Mouse (Mus musculus) MEL (cell line): ENCODE measurements around the gene Tmem256. TPM values are rescaled to one million over a fixed set of nuclear protein-coding genes. Genes with fewer than 3 reads are reported as not detected.

Experiments used
- DNase-seq: peaks from one replicate; pipeline ENCODE4 v3.0.0; 2011; ENCODE audit warnings: low read depth, low spot score
- H3K27ac ChIP-seq: 2 replicates; pipeline ENCODE4 v1.5.1; 2012; ENCODE audit warnings: low read depth, mild to moderate bottlenecking, control low read depth, low read length, moderate library complexity; ENCODE audit not compliant: control insufficient read depth
- H3K27me3 ChIP-seq, 2 experiments: fragments of 150-350 bp in 1 of 2; sonication (generic) in 1 of 2; 2 replicates each; pipeline ENCODE4 v1.6.1; 2012; ENCODE audit warnings: low read length in 2 of 2, mild to moderate bottlenecking in 2 of 2, improper control_type of control experiment in 1 of 2, moderate library complexity in 1 of 2; ENCODE audit not compliant: insufficient read depth in 2 of 2, control insufficient read depth in 1 of 2
- H3K36me3 ChIP-seq, 2 experiments: 2 replicates each; pipeline ENCODE4 v1.6.1; 2012 to 2014; ENCODE audit warnings: low read length in 2 of 2, improper control_type of control experiment in 1 of 2, inconsistent platforms in 1 of 2, mild to moderate bottlenecking in 1 of 2; ENCODE audit not compliant: insufficient read depth in 2 of 2, control insufficient read depth in 1 of 2
- H3K4me1 ChIP-seq, 2 experiments: fragments of 150-350 bp in 1 of 2; sonication (generic) in 1 of 2; 2 replicates each; pipeline ENCODE4 v1.6.1; 2012; ENCODE audit warnings: low read length in 2 of 2, improper control_type of control experiment in 1 of 2, mild to moderate bottlenecking in 1 of 2; ENCODE audit not compliant: insufficient read depth in 2 of 2, control insufficient read depth in 1 of 2
- H3K4me3 ChIP-seq, 2 experiments: fragments of 150-350 bp in 1 of 2; sonication (generic) in 1 of 2; 2 replicates each; pipeline ENCODE4 v1.5.1; 2012; ENCODE audit warnings: low read depth in 2 of 2, low read length in 2 of 2, mild to moderate bottlenecking in 2 of 2, moderate library complexity in 2 of 2, control low read depth in 1 of 2, improper control_type of control experiment in 1 of 2; ENCODE audit not compliant: control insufficient read depth in 1 of 2, insufficient read depth in 1 of 2
- H3K79me2 ChIP-seq: 2 replicates; pipeline ENCODE4 v1.6.1; 2012; ENCODE audit warnings: mild to moderate bottlenecking, low read length, moderate library complexity; ENCODE audit not compliant: control insufficient read depth, poor library complexity, insufficient read depth
- H3K9ac ChIP-seq: 2 replicates; pipeline ENCODE4 v1.6.1; 2012; ENCODE audit warnings: low read depth, mild to moderate bottlenecking, control low read depth, low read length, moderate library complexity; ENCODE audit not compliant: control insufficient read depth, poor library complexity, severe bottlenecking
- H3K9me3 ChIP-seq: fragments of 150-350 bp; sonication (generic); replicated peaks from 2 replicates; pipeline ENCODE4 v1.6.1; 2012; ENCODE audit warnings: mild to moderate bottlenecking, low read length, improper control_type of control experiment, moderate library complexity; ENCODE audit not compliant: insufficient read depth
- BHLHE40 ChIP-seq: IDR thresholded peaks from 2 replicates; pipeline ENCODE4 v1.6.1; 2012; ENCODE audit warnings: low read depth, mild to moderate bottlenecking, inconsistent platforms, low read length, improper control_type of control experiment, borderline replicate concordance
- CHD1 ChIP-seq: IDR thresholded peaks from 2 replicates; pipeline ENCODE4 v1.6.1; 2012; ENCODE audit warnings: low read depth, mild to moderate bottlenecking, inconsistent platforms, low read length, improper control_type of control experiment
- CHD2 ChIP-seq: IDR thresholded peaks from 2 replicates; pipeline ENCODE4 v1.6.1; 2011; ENCODE audit warnings: low read length, improper control_type of control experiment
- CTCF ChIP-seq, 3 experiments: IDR thresholded peaks in 2 of 3; conservative IDR thresholded peaks in 1 of 3; 2 replicates each; pipeline ENCODE4 v1.5.1; 2011 to 2012; ENCODE audit warnings: low read length in 3 of 3, low read depth in 2 of 3, mild to moderate bottlenecking in 2 of 3, improper control_type of control experiment in 1 of 3, inconsistent platforms in 1 of 3, mixed read lengths in 1 of 3, moderate library complexity in 1 of 3; ENCODE audit not compliant: control insufficient read depth in 1 of 3, insufficient read depth in 1 of 3, poor library complexity in 1 of 3, severe bottlenecking in 1 of 3
- E2F4 ChIP-seq: IDR thresholded peaks from 2 replicates; pipeline ENCODE4 v1.6.1; 2011; ENCODE audit warnings: low read depth, low read length, improper control_type of control experiment, borderline replicate concordance
- ELF1 ChIP-seq: IDR thresholded peaks from 2 replicates; pipeline ENCODE4 v1.6.1; 2014; ENCODE audit warnings: low read depth, mild to moderate bottlenecking, inconsistent platforms, low read length, improper control_type of control experiment, moderate library complexity
- EP300 ChIP-seq, 2 experiments: IDR thresholded peaks; 2 replicates each; pipeline ENCODE4 v1.6.1; 2011; ENCODE audit warnings: improper control_type of control experiment in 2 of 2, low read length in 2 of 2, low read depth in 1 of 2, mild to moderate bottlenecking in 1 of 2
- ETS1 ChIP-seq: IDR thresholded peaks from 2 replicates; pipeline ENCODE4 v1.6.1; 2012; ENCODE audit warnings: low read depth, mild to moderate bottlenecking, inconsistent platforms, low read length, improper control_type of control experiment, moderate library complexity
- GABPA ChIP-seq: IDR thresholded peaks from 2 replicates; pipeline ENCODE4 v1.6.1; 2012; ENCODE audit warnings: low read depth, mild to moderate bottlenecking, inconsistent platforms, low read length, improper control_type of control experiment, moderate library complexity
- GATA1 ChIP-seq: IDR thresholded peaks from 2 replicates; pipeline ENCODE4 v1.6.1; 2011; ENCODE audit warnings: low read depth, low read length, improper control_type of control experiment
- JUND ChIP-seq: IDR thresholded peaks from 2 replicates; pipeline ENCODE4 v1.6.1; 2011; ENCODE audit warnings: low read depth, mild to moderate bottlenecking, improper control_type of control experiment, low read length
- MAFK ChIP-seq: IDR thresholded peaks from 2 replicates; pipeline ENCODE4 v1.6.1; 2011; ENCODE audit warnings: low read depth, mild to moderate bottlenecking, low read length, improper control_type of control experiment, borderline replicate concordance
- MAX ChIP-seq: IDR thresholded peaks from 2 replicates; pipeline ENCODE4 v1.6.1; 2011; ENCODE audit warnings: low read length, improper control_type of control experiment
- MAZ ChIP-seq: IDR thresholded peaks from 2 replicates; pipeline ENCODE4 v1.6.1; 2012; ENCODE audit warnings: low read depth, mild to moderate bottlenecking, inconsistent platforms, low read length, improper control_type of control experiment
- MXI1 ChIP-seq: IDR thresholded peaks from 2 replicates; pipeline ENCODE4 v1.6.1; 2011; ENCODE audit warnings: mild to moderate bottlenecking, low read depth, low read length, improper control_type of control experiment
- MYB ChIP-seq: IDR thresholded peaks from 2 replicates; pipeline ENCODE4 v1.6.1; 2011; ENCODE audit warnings: mild to moderate bottlenecking, low read depth, low read length, improper control_type of control experiment
- MYC ChIP-seq: IDR thresholded peaks from 2 replicates; pipeline ENCODE4 v1.6.1; 2011; ENCODE audit warnings: low read depth, mild to moderate bottlenecking, low read length, improper control_type of control experiment, moderate library complexity
- NELFE ChIP-seq: IDR thresholded peaks from 2 replicates; pipeline ENCODE4 v1.6.1; 2011; ENCODE audit warnings: low read depth, low read length, improper control_type of control experiment
- NRF1 ChIP-seq: IDR thresholded peaks from 2 replicates; pipeline ENCODE4 v1.6.1; 2014; ENCODE audit warnings: low read depth, mild to moderate bottlenecking, inconsistent platforms, low read length, improper control_type of control experiment, moderate library complexity; ENCODE audit not compliant: poor library complexity, insufficient read depth, severe bottlenecking
- POLR2A ChIP-seq, 2 experiments: IDR thresholded peaks; 2 replicates each; pipeline ENCODE4 v1.6.1; 2011 to 2012; ENCODE audit warnings: low read length in 2 of 2, mild to moderate bottlenecking in 2 of 2, control low read depth in 1 of 2, improper control_type of control experiment in 1 of 2, low read depth in 1 of 2, moderate library complexity in 1 of 2; ENCODE audit not compliant: control insufficient read depth in 1 of 2, insufficient read depth in 1 of 2, poor library complexity in 1 of 2
- POLR2AphosphoS5 ChIP-seq: IDR thresholded peaks from 2 replicates; pipeline ENCODE4 v1.6.1; 2012; ENCODE audit warnings: low read depth, borderline replicate concordance, mild to moderate bottlenecking, inconsistent platforms, low read length, moderate library complexity, mixed read lengths
- RAD21 ChIP-seq: IDR thresholded peaks from 2 replicates; pipeline ENCODE4 v1.6.1; 2011; ENCODE audit warnings: mild to moderate bottlenecking, low read depth, low read length, improper control_type of control experiment
- RCOR1 ChIP-seq: IDR thresholded peaks from 2 replicates; pipeline ENCODE4 v1.6.1; 2012; ENCODE audit warnings: low read depth, mild to moderate bottlenecking, inconsistent platforms, low read length, improper control_type of control experiment
- SIN3A ChIP-seq: IDR thresholded peaks from 2 replicates; pipeline ENCODE4 v1.6.1; 2012; ENCODE audit warnings: low read length, improper control_type of control experiment, inconsistent platforms
- SMC3 ChIP-seq: IDR thresholded peaks from 2 replicates; pipeline ENCODE4 v1.6.1; 2011; ENCODE audit warnings: low read depth, low read length, improper control_type of control experiment
- TCF12 ChIP-seq: IDR thresholded peaks from 2 replicates; pipeline ENCODE4 v1.6.1; 2014; ENCODE audit warnings: low read depth, mild to moderate bottlenecking, inconsistent platforms, low read length, improper control_type of control experiment, moderate library complexity
- UBTF ChIP-seq: IDR thresholded peaks from 2 replicates; pipeline ENCODE4 v1.6.1; 2012; ENCODE audit warnings: low read depth, mild to moderate bottlenecking, inconsistent platforms, low read length, improper control_type of control experiment, moderate library complexity, borderline replicate concordance; ENCODE audit not compliant: insufficient read depth
- USF2 ChIP-seq, 2 experiments: IDR thresholded peaks; 2 replicates each; pipeline ENCODE4 v1.6.1; 2011 to 2012; ENCODE audit warnings: improper control_type of control experiment in 2 of 2, low read length in 2 of 2, borderline replicate concordance in 1 of 2, inconsistent platforms in 1 of 2, low read depth in 1 of 2, mild to moderate bottlenecking in 1 of 2; ENCODE audit not compliant: insufficient read depth in 1 of 2
- ZC3H11A ChIP-seq: IDR thresholded peaks from 2 replicates; pipeline ENCODE4 v1.6.1; 2012; ENCODE audit warnings: low read depth, mild to moderate bottlenecking, inconsistent platforms, low read length, improper control_type of control experiment
- ZMIZ1 ChIP-seq: IDR thresholded peaks from 2 replicates; pipeline ENCODE4 v1.6.1; 2012; ENCODE audit warnings: low read depth, mild to moderate bottlenecking, inconsistent platforms, low read length, improper control_type of control experiment, moderate library complexity
- ZNF384 ChIP-seq: IDR thresholded peaks from 2 replicates; pipeline ENCODE4 v1.6.1; 2012; ENCODE audit warnings: low read depth, mild to moderate bottlenecking, inconsistent platforms, low read length, improper control_type of control experiment
- polyA plus RNA-seq, 2 experiments: library from polyadenylated mRNA; stranded (reverse) in 1 of 2; unstranded in 1 of 2; fragments of >175 nt in 1 of 2; fragments of >200 nt in 1 of 2; gene quantifications; 2 replicates each; pipeline versions ENCODE4 v1.2.1 to v1.2.4; 2012; ENCODE audit warnings: low replicate concordance in 2 of 2, low read depth in 1 of 2; ENCODE audit not compliant: insufficient read length in 2 of 2, insufficient read depth in 1 of 2, missing spikeins in 1 of 2
- total RNA-seq: library from RNA; depleted of rRNA; stranded (reverse); fragments of 300-350 nt; gene quantifications from 2 replicates; pipeline ENCODE4 v1.2.3, GENCODE M21; 2012

Gene Tmem256
- total and polyA plus RNA-seq, 3 experiments = 181 to 190 TPM; not detected in 1

DNA sequence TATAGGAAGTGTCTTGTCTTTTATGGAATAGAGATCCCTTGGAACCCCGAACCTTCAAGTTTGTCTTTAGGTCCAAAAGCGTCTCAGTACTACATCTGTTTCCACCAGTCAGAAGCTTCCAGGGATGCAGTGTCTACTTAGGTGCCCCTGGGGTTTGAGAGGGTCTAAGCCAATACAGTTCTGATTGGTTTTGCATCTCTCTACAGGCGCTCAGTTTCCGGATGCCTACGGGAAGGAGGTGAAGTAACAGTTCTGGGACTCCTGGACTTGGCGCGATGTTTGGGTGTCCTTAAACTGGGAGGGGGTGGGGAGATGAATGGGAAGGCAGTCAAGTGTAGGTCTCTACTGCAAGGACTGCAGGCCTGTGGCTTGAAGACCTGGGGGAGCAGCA lies 395 bp downstream of the Tmem256 start:
- peaks cover 6 to 19% of the 10 kb centered on the region in 2 experiments for H3K4me1 ChIP-seq
- DNase-seq = peak; percentile 80
- H3K27ac ChIP-seq = peak overlapping the region; percentile 40

GRCm38 (mm10) chr11:69846198-69846680 lies 7.9 kb downstream of the Tmem256 start, which contains the start of gene Plscr3:
TSS of gene Plscr3 (plus strand) at chr11:69846376.
- Histone ChIP-seq H3K9me3 (no peaks in the 10 kb centered on the region), H3K36me3 (peaks cover 0 to 2% of the 10 kb centered on the region in 2 experiments; a peak in 1 of 4 replicates), H3K4me1 (peaks cover 4 to 14% of the 10 kb centered on the region in 2 experiments; a peak in 2 of 4 replicates), H3K9ac (peak within 1 kb of the TSS; percentile 79), H3K27me3 (no peaks in the 10 kb centered on the region), H3K27ac (peak within 1 kb of the TSS; percentile 78), H3K4me3 (peak within 1 kb of the TSS; percentile 60 to 86), H3K79me2 (peaks cover 3% of the 10 kb centered on the region; the same call in 1 of the 2 replicates)
- peak; percentile 96 for DNase-seq
- TF ChIP-seq USF2 (IDR thresholded peaks at IDR 0.05; ENCODE audit: borderline replicate concordance in 1 of 2, insufficient read depth in 1 of 2, low read depth in 1 of 2, low read length in 2 of 2) (no peak), CTCF (IDR thresholded peaks at IDR 0.05 in 2 of 3, conservative IDR thresholded peaks at IDR 0.05 in 1 of 3; ENCODE audit: control insufficient read depth in 1 of 3, insufficient read depth in 1 of 3, low read depth in 2 of 3, low read length in 3 of 3, poor library complexity in 1 of 3, severe bottlenecking in 1 of 3) (no peak), ZMIZ1 (peak; percentile 28; the same call in 1 of the 2 replicates), POLR2AphosphoS5 (0 out of 2 replicates have a peak, but pooled peaks have one; percentile 40), JUND (no peak), ZC3H11A (no peak), GATA1 (no peak), MYC (peak; percentile 87), MAFK (peak; percentile 41; the same call in 1 of the 2 replicates), EP300 (IDR thresholded peaks at IDR 0.05; ENCODE audit: low read depth in 1 of 2, low read length in 2 of 2) (0 out of 4 replicates have a peak, but pooled peaks of 1 of the 2 experiments have one; percentile 23), CHD1 (no peak), SIN3A (peak; percentile 72), ETS1 (no peak), CHD2 (no peak), TCF12 (peak; percentile 44; the same call in 1 of the 2 replicates), RCOR1 (no peak), GABPA (no peak), ELF1 (no peak), ZNF384 (no peak), BHLHE40 (no peak), MXI1 (peak; percentile 93), POLR2A (IDR thresholded peaks at IDR 0.05; ENCODE audit: control insufficient read depth in 1 of 2, insufficient read depth in 1 of 2, low read depth in 1 of 2, low read length in 2 of 2, poor library complexity in 1 of 2) (peak; percentile 85 to 97), MAX (peak; percentile 90), RAD21 (no peak), SMC3 (peak; percentile 8; the same call in 1 of the 2 replicates), UBTF (no peak), NRF1 (peak; percentile 74), NELFE (peak; percentile 83), E2F4 (no peak)

More for the DNA sequence above, 395 bp downstream of the Tmem256 start:
- peak overlapping the region; percentile 86 for H3K9ac ChIP-seq
- TF ChIP-seq POLR2AphosphoS5 (no peak), MYB (no peak), MAZ (0 out of 2 replicates have a peak, but pooled peaks have one; percentile 7), EP300 (IDR thresholded peaks at IDR 0.05; ENCODE audit: low read depth in 1 of 2, low read length in 2 of 2) (peak; percentile 2 to 43; a peak in 2 of 4 replicates)
- no peaks in the 10 kb centered on the region for H3K9me3 ChIP-seq
- H3K27me3 ChIP-seq = no peaks in the 10 kb centered on the region; a peak in 1 of 4 replicates
- peaks cover 1% of the 10 kb centered on the region; the same call in 1 of the 2 replicates for H3K79me2 ChIP-seq
- H3K36me3 ChIP-seq = peaks cover 0 to 10% of the 10 kb centered on the region in 2 experiments; a peak in 2 of 4 replicates
- H3K4me3 ChIP-seq = peak overlapping the region; percentile 84 to 91
